Mouse (Mus musculus) monocyte, adult 5-6 weeks (primary cell): ENCODE data around the gene Tmem168. TPM values are rescaled to one million over a fixed set of nuclear protein-coding genes. Genes with fewer than 3 reads are reported as not detected.

ENCODE experiments used
- ATAC-seq: fragments of 153-309, 156-312 bp; replicated peaks from 2 replicates; pipeline ENCODE4 v1.8.0; 2017; ENCODE audit warnings: mild to moderate bottlenecking; ENCODE audit not compliant: low TSS enrichment, insufficient number of reproducible peaks, severe bottlenecking, poor library complexity, low FRiP score
- total RNA-seq: library from RNA; stranded (forward); fragments of 200-1000, 200-491, 200-594 nt; gene quantifications from 3 replicates; pipeline ENCODE4 v1.2.3, GENCODE M21; 2017

Tmem168 gene
- total RNA-seq: 46.7 to 82.2 TPM (median 53.1 TPM) in 3 replicates

DNA sequence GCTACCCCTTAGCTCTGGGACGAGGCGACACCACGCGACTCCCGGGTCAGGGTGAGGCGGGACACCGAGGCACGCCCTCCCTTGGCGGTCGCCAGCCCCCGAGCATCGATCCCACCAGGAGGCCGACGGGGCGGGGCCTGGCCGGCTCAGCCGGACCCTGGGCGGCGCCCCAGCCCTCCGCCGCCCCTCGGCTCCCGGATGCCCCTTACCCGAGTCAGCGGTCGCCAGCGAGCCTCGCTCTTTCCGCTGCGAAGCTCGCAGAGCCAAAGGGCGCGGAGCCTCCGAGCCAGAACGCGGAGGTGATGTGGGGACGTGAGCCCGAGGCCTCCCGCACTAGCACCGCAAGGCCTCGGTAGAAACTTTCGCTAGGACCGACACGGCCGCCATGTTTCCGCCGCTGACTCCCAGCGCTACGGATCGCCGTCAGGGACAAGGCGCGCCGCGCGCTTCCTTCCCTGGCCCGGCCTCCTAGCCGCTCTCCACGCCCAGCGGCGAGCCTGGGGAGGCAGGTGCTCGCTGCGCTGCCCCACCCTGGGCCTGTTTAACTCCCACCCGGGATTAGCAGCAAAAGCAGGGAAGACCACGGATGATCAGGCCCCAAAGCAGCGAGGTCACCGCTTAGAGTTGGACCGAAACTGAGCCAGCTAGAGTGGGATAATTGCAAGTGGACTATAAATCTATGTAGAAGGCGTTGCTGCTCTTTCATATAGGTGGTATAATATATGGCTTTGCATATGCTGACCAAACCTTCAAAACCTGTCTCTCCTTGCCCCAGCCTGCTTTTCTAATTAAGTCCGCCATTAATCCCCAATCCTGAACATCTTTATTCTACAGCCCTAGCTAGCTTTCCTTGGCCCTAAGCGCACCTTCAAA is at the start of gene Tmem168:
Tmem168 (minus strand) TSS at position 480 of the 873 bp plus-strand sequence.
- ATAC-seq: peak; percentile 74

DNA sequence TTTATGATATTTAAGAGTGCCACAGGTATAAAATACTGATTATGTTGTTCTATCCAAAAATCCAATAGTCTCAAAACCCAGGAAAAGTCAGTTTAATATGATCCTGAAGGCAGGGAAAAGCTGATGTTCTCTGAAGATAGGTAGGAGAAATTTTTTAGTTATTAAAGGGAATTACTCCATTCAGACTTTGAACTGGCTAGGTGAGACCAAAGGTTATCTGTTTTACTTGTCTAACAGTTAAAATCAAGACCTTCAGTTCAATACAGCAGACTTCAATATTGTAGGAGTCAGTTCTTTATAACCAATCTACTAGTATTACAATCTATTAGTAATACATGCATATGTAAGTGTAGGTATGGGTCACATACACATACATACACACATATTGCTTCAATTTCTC is 46.2 kb upstream of the Tmem168 start:
- no peak for ATAC-seq

DNA sequence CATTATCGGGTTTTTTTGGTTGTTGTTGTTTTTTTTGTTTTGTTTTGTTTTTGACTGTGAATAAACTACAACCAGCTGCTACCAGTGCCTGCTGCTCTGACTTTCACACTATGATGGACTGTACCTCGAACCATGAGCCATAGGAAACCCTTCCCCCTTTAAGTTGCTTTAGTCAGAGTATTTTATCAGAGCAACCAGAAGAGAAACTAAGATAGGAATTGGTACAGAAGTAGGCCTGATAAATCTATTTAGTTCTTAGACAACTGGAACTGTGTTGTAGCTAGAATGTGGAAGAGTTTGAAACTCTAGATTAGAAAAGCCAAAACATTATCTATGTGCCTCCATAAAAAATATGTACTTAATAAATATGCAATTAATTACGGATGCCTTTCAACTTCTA is 44.4 kb upstream of the Tmem168 start:
- ATAC-seq: no peak

DNA sequence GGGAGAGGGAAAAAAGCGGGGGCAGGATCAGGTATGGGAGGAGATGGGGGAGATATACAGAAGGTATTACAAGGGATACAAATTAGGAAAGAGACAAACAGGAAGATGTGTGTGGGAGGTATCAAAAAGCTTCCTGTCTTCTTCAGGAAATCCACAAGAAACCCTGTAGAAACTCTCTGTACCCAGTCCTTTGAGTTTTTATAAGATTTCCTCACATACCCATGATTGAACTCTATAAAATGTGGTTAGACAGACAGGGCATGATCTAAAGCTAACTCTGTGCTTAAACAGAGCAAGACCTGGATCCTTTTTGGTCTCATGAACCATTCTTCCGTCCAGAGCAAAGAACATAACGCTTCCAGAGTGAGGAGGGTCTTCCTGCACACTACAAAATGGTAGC is 43.0 kb upstream of the Tmem168 start:
- no peak for ATAC-seq

DNA sequence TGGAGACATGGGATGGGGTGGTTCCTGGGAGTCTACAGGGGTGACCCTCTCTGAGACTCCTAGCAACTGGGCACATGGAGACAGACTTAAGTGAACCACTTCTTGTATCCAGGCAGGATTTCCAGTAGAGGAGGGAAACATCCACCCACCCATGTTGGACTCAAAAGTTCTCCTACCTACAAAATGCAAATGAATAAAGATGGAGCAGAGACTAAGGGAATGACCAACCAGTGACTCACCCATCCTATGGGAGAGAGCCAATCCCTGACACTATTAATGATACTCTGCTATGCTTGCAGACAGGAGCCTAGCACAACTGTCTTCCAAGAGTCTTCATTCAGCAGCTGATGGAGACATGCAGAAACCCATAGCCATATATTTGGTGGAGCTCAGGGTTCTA is 40.4 kb upstream of the Tmem168 start:
- ATAC-seq: 0 out of 2 replicates have a peak, but pooled peaks have one; percentile 13

DNA sequence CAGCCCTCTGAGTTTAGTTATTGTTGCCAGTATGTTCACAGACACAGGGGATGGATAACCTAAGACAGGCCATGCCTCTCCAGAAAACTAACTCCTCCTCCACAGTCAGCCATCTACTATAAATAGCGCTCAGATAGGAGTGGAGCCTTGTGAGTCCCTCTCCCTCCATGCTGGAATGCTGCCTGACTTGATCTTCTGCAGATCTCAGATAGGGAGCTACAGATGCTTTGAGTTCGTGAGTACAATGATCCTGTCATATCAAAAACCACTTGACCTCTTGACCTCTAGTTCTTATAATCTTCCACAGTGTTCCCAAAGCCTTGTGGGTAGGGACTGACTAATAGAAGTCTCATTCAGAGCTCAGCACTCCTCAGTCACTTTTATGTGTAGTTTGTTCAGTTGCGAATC is 28.7 kb upstream of the Tmem168 start:
- ATAC-seq: no peak

DNA sequence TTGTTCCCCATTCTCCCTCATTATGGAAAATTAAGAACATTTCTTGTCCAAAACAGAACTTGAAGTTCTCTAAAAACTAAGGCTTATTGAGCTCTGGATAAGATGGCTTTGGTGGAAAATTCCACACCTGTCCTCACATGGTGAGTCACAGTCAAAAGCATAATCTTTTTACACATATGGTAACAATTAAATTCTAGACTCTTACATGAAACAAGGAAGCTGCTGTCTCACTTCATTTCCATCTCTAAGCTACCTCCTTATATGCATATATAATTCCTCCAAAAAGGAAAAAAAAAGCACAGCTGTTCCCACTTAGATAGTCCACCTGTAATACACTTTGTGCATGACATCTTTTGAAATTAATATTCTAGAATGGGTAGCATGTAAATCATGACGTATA is 24.7 kb upstream of the Tmem168 start:
- ATAC-seq: no peak

DNA sequence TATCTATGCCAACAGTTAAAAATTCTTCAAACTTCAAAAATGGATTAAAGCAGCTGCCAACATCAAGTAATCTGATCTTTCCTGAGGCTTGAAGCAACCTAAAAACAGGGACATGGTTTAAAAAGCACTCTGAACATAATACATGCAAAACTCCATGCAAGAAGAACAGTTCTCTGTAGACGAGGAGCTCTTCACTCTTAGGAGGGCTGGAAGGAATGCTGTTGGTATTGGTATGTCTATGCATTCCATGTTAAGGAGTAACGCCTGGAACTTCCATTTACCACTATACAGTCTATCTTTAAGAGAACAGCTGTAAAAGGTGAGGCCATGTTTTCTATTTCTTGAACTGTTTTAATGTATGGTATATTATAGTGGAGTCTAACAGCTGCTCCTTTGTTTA is 22.7 kb upstream of the Tmem168 start:
- ATAC-seq: no peak

GRCm38 (mm10) chr6:13619618-13620017 is 11.7 kb upstream of the Tmem168 start:
- no peak for ATAC-seq

DNA sequence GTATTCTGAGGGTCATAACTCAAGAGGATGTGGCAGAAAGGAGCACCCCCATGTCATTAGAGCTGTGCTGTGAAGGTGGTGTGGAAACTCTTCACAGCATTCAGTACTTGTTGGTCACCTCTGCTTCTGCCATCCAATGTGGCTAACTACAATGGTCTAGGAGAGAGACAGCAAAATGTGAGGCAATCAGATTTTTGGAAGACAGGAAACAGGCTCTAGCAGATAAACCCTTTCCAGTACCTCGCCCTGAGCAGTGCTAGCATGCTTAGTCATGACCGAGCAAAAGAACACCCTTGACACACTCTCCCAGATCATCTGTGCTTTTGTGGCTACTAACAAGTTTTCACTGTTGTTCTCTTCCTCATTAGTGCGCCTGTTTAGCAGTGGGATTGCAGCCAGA is 9.2 kb upstream of the Tmem168 start:
- ATAC-seq: no peak

GRCm38 (mm10) chr6:13614568-13614967 is 6.7 kb upstream of the Tmem168 start:
- ATAC-seq: no peak

DNA sequence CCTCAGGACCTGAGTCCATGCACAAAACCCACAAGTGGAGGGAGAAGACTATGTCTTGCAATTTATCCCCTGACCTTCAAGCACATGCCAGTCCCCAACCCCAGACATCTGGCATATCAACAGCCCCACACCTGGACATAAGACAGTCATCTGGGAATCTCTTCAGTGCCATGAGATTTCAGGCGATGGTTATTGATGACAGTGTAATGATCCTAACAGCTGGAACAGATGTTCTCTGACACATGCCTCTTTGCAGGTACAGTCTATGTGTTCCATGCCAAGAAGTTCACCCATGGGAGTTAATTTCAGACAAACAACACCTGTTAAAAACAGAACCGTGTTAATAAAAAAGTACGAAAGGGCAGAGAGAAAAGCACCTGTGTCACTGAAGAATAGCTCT is 5.8 kb upstream of the Tmem168 start:
- ATAC-seq: no peak

DNA sequence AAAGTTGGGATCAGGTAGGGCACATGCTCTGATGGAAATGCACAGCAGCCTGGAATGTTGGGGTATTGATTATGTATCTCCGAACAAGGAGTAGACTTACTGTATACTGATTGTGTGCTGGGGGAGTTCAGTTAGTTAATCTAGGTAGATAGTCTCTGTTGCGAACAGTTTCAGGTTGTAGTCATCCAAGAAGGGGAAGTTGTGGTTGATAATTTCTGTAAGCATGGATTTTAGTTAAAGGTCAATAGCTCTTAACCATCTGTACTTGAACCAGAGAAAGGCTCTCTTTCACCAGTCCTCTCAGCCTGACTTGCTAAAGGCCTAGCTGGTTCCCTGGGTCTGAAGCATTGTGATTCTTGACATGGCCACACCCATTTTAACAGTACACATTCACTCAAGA is 3.0 kb upstream of the Tmem168 start:
- ATAC-seq: peak; percentile 53

DNA sequence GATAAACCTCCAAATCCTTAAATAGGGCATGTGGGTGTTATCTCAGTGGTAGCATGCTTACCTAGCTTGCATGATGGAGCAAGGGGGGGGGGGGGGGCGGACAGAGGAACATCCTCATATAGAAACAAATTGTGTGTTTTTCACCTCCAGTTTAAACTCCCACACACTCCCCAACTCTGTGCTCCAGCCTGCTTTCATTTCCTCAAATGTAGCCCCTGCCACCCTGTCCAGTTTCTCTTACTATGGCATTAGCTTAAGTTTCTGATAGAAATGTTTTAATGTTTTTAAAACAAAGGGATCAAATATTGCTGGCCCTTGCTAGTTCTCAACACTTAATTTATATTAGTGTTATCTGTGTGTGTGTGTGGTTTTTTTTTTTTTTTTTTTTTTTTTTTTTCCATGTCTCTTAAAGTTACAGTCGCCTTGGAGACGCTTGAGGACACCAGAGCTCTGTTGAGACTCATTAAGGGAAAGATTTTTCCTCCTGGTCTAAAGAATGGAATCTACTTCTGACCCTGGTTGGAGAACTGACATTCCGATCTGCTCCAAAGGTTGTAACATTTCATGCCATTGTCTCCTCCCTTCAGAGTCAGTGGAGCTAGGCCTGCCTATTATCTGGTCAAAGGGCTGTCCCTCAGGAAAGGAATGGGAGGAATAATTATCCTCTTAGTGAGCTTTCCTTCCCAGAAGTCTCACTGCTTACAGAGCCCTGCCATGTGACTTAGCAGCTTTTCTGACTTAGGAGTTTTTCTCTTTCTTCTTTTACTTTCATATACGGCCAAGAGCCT is 1.6 kb upstream of the Tmem168 start:
- no peak for ATAC-seq

GRCm38 (mm10) chr6:13606921-13607620 is 829 bp downstream of the Tmem168 start:
- no peak for ATAC-seq

- ATAC-seq: no peak
These were observed 1.5 kb downstream of the Tmem168 start for GRCm38 (mm10) chr6:13606394-13606793.

- ATAC-seq: no peak
These were observed 4.8 kb downstream of the Tmem168 start for GRCm38 (mm10) chr6:13603134-13603533.

- ATAC-seq: peak; percentile 90
These were observed 6.3 kb downstream of the Tmem168 start for GRCm38 (mm10) chr6:13601587-13601986.

DNA sequence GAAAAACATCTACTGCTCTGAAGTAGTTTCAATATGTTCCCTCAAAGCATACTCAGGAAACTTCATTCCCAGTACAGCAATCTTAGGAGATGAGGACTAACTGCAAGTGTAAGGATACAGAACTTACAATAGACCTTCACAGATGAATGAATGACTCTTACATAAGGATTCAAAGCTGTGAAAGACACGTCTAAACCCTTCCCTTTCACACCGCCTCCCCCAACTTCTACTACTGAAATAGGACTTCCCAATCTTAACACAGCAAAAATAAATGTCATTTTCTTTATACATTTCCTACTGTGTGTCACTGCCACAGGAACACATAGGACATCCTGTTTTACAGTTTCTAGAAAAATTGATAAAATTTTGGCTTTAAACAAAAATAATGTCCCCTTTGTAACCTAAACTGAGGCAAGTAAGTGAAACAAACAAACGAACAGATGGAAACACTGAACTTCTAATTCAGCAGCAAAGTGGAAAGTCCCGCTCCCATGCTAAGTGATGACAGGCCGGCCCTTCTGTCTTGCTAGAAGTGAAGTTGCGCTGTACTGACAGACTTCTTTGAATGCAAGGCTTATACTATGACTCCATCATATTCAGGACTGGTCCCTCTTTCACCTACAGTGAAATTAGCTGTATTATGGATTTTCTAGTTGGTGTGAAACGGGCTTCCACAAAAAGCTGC is 9.5 kb downstream of the Tmem168 start:
- ATAC-seq: no peak
